Mouse (Mus musculus): ENCODE results near the gene Dcaf7.
"Not testable (repeated sequence)": the region's sequence is repeated elsewhere in the genome, so short reads cannot be mapped to it uniquely, and the experiment has no call there.

The Dcaf7 gene

DNA sequence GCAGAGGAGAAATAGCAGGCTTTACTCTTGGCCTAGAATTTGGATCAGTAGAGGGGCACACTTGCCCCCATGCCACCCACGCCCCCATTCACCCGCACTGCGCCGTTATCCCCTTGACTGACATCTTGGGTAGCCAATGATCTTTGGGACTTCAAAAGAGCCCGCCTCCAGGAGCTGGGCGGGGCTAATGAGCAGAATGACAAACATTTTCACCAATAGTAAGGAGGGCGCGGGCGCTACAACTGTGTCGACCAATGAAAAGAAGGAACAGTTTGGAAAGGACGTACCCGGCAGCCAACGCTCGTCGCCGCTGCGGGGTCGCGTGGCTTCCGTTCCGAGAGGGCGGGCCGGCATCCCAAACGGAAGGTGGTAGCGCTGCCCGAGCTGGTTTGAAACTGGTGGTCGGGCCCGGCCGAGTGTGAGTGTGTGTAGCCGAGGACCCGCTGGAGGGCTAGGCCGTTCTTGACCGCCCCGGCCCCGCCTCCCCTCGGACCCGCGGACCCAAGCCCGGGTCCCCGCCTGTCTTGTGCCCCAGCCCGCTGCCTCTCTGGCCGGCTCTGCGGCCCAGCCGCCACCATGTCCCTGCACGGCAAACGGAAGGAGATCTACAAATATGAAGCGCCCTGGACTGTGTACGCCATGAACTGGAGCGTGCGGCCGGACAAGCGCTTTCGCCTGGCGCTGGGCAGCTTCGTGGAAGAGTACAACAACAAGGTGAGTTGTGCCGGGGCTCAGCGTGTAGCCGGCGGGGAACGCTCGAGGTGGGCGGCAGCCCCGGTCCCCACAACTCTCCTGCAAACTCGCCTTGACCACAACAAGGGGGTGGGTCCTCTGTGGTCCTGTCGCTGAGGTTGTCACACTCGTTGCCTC, at the start of gene Dcaf7:
Dcaf7 (plus strand) TSS at position 325 of the 870 bp plus-strand sequence.
- DNase-seq (ENCODE audit: low spot score): peak; percentile 98

DNA sequence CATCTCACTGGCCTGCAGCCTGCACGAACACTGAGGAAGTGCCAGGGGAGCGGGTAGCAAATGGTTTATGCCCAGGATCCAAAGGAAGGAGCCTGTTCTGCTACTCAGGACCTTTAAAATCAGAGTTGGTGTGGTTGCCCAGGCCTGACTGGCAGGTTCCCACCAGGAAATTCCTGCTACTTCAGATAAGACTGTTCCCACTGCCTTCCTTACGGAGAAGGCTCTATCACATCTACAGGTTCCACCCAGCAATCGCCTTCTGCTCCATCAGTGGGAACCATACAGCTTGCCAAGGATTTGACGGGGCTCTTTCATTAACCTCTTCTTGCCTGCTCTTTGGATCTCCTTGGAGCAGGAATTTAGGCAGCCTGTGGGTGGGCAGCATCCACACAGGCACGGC, 49.2 kb upstream of the Dcaf7 start:
- DNase-seq (ENCODE audit: low spot score): no peak

DNA sequence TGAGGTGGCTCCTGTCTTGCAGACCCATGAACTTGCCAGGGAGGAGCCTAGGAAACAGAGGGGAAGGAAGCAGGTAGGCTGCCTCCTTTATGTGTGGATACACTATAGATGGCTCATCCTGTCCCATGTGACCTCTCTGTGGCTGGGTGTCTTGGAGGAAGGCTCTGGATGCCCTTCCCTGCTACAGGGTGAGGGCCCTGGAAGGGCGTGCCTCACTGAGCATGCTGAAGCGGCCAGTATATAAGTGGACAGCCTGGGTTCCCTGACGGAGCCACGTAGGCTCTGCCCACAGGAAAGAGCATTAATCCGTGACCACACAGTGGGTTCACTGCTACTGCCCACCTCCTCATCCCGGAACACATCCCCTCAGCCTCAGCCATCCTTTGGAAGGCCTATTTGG, 47.2 kb upstream of the Dcaf7 start:
- DNase-seq (ENCODE audit: low spot score): no peak

DNA sequence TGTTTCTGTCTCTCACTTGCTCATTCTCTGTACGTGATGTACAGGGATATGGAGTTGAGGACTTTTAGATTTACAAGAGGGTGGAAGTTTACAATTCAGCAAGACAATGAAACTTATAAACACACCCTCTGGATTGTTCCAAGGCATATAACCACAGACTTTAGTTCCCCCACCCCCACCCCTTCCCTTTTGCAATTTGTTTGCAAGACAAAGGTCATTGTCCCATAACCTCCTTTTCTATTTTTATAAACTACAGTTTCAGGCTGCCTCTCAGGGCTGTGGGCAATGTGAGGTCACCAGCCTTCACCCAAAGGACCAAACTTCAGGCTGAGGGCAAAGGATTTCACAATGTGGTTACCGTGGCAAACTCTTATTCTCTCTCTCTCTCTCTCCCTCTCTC, 46.4 kb upstream of the Dcaf7 start:
- no peak for DNase-seq (ENCODE audit: low spot score)

DNA sequence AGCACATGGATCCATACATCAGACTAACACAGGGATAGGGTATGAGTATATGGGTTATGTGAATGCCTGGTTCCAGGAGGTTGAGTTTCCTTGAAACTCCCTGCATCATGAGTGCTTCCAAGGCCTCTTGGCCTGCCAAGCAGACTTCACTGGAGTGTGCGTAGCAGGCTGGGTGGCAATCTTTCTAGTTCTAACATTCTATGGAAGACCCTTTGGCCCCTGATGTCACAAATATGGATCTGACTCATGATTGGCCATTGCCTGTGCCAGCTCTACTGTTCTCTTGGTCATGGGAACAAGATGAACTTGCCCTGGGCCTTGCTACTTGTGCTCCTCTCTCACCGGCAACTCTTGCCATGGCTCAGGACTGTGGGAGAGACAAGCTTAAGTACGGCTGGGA, 42.3 kb upstream of the Dcaf7 start, which contains the start of gene Ace3:
Ace3 (plus strand) TSS at position 301 of the 400 bp plus-strand sequence.
- no peak for DNase-seq (ENCODE audit: low spot score)

DNA sequence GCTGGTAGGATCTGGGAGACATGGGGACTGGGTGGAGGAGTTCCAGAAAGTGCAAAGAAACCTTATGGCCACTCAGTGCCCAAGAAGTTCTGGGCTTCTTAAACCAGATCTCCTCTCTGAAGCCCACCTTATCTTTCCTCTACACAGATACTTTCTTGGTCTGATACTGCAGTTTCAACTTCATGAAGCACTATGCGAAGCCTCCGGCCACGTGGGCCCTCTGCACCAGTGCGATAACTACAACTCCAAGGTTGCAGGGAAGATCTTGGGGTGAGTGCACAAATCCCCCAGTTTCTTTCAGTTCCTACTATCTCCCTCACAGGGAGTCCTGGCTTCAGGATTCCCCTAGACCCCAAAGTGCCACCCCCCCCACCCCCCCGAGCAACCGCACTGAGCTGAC, 36.6 kb upstream of the Dcaf7 start:
- DNase-seq (ENCODE audit: low spot score): no peak

DNA sequence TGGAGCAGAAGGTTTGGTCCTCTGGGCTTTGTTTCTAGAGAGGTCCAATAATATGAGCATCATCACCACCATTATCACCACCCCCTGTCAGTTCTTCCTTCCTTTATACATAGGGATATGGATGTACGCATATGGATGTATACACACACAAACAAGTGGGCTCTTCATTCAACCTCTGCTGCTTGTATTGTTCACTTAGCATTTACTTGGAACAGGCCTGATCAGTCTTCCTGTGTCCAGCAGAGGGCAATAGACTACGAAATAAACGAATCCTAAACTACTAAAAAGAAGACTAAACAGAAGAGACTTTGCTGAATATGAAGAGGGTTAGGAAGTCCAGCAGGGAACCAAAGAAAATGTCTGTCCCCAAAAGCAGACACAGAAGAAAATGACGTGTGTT, 35.0 kb upstream of the Dcaf7 start:
- no peak for DNase-seq (ENCODE audit: low spot score)

DNA sequence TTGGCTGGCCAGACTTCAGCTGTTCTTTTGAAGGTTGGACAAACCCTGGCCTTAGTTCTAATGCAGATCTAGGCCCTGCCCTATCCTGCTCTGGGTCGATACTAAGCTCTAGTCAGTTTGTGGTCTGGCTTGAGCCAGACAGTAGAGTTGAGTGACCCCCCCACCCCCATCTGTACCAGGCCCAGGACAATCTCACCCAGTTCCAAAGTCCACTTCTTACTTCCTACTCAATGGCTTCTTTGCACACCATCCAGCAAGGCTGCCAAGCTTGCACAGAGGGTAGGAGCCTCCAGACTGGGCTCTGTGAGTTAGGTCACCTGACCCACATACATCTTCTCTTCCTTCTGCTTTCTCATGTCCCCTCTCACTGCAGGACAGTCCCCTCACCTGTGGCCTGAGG, 32.1 kb upstream of the Dcaf7 start:
- no peak for DNase-seq (ENCODE audit: low spot score)

DNA sequence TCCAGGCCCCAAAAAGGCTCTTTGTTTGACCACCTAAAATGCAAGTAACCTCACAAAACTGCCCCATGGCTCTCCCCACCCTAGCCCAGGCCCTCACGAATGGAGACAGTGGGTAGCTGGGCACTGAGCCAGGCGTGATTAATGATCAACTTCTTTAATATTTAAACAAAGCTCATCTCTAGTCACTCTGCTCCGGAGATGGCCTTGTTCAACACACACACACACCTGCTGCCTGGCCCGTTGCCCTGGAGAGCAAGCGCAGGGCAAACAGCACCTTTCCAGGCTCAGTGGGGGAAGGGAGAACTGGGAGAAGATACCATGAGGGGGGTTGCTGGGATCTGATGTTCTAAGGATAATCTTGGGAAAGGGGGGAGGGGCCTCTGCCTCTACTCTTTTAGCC, 30.7 kb upstream of the Dcaf7 start:
- DNase-seq (ENCODE audit: low spot score): no peak

DNA sequence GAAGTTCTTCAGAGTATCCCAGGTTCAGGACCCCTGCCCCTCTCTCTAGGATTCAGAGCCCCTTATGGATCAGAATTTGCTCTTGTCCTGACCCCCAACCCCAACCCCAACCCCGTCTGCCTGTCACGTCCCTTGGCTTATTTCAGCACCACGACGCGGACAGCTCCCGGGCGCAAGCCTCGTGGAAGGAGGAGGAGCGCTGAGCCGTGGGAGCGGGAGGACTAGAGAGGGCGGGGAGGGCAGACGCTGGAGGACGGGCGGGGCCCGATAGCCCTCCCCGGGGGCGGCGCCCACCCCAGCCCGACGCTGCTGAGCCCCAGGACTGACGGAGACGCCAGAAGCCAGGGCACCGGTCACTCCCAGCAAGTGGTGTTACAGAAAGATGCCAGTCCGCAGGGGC, 28.9 kb upstream of the Dcaf7 start, which contains the start of gene Kcnh6:
Kcnh6 (plus strand) TSS at position 304 of the 400 bp plus-strand sequence.
- DNase-seq (ENCODE audit: low spot score): peak; percentile 51

DNA sequence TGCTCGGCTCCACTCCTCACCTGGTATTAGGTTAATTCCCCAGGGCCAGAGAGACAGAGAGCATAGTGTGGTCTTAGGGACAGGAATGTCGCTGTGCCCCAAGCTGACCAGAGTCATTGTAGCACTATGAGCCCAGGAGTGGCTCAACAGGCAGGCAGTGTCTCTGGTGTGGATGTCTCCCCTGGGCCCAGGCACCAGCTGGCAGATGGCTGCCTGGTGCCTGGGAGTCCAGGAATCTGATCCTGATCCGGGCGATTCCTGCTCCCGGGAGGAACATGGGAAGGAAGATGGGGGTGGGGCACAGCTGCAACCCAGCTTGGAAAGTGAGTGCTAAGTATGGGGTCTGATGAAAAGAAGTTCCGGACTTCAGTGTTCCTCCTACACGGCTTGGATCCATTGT, 24.0 kb upstream of the Dcaf7 start:
- no peak for DNase-seq (ENCODE audit: low spot score)

DNA sequence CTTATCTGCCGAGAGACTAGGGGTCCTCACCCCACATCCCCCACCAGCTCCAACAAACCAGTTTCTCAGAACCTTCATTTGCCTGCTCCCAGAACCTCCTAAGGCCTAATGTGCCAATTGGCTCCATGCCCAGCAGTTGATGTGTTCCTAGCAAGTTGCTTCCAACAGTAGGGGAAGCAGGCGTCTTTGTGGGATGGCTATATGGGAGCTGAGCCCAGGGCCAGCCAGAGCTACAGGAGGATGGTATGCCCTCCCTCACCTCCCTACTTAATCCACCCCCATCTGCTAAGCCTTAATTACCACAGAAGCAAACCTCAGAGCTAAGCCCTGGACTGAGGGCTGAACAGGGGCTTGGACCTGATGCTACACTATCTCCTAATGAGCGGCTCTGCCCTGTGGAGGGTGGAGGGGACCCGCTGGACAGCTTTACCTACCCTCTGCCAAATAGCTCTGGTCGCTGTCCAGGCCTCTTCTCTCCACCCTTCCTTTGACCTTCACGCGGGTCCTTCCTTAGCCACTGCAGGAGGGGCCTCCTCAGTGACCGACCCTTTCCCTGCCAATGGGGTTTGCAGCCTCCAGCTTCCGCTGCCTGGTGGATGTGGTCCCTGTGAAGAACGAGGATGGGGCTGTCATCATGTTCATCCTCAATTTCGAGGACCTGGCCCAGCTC, 23.0 kb upstream of the Dcaf7 start:
- peak; percentile 14 for DNase-seq (ENCODE audit: low spot score)

DNA sequence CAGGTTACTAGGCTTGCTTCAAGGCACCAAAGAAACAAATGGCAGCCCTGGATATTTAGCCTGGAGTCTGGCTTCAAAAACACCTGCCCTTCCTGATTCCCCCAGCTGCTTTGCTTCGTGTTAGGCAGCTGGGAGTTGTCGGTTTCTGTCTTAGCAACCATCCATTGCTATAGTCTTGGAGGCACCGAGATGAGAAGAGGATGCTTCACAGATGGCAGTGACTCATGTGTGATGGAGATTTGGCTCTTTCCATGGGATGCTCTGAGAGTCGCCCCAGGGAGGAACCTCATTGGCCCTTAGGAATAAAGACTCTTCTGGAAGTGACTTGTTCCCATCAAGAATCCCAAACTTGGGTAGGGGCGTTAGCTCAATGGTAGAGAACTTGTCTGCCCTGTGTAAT, 20.2 kb upstream of the Dcaf7 start:
- DNase-seq (ENCODE audit: low spot score): no peak

DNA sequence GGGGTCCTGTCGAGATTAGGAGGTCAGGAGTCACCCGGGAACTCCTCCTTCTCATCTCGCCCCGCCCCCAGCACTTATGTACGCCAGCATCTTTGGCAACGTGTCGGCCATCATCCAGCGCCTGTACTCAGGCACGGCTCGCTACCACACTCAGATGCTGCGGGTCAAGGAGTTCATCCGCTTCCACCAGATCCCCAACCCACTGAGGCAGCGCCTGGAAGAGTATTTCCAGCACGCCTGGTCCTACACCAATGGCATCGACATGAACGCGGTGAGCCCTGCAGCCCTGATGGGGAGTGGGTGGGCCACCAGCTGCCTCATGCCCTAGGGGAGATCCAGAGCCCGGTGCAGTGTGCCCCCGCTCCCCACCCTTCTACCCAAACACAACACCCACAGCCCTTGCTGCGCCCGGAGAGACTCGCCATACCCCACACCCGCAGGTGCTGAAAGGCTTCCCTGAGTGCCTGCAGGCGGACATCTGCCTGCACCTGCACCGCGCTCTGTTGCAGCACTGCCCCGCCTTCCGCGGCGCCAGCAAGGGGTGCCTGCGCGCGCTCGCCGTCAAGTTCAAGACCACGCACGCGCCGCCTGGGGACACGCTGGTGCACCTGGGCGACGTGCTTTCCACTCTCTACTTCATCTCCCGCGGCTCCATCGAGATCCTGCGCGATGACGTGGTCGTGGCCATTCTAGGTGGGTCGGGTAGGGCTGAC, 16.5 kb upstream of the Dcaf7 start:
- DNase-seq (ENCODE audit: low spot score): no peak

DNA sequence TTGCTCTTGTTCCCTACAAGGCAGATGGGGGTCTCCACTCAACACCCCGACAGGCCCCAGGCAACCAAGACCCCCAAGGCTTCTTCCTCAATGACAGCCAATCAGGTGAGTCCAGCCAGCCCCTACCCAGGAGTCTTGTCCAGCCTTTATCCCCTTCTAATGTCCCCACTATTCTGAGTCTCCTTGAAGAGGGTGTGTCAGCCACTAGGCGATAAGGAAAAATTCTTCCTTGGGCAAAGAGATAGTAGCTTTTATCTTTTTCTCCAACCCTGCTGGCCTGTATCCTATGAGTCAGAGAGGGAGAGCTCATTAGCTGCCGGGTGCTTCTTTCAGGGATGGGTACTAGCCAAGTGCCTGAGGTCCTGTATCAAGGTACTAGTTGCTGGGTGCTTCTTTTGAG, 10.9 kb upstream of the Dcaf7 start:
- DNase-seq (ENCODE audit: low spot score): no peak

DNA sequence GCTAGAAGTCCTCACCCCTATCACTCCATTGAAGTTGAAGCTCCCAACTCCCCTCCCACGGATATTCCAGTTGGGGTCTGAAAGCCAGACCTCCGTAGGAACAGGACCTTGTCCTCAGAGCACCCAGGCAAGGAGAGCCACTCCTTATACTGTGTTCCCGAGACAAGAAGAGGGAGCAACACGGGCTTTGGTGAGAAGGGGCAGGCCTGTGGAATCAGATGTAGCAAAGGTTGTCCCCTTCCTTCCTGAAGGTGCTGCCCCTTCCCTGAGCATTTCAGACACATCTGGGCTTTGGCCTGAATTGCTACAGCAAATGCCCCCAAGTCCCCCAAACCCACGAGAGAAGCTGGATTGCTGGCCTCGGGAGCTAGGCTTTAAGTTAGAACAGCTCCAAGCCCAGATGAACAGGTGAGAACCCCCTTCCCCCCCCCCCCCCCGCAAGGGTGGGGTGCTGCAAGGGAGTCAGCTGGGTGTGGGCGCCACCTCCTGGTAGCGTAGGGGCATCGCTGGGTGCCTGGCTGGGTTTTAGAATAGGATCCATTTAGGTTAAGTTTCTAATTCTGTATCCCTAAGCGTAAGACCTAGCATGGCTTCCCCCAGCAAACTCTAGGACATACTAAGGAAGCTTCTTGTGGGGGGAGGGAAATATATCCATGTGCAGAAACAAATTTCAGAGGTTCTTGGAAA, 10.1 kb upstream of the Dcaf7 start:
- no peak for DNase-seq (ENCODE audit: low spot score)

DNA sequence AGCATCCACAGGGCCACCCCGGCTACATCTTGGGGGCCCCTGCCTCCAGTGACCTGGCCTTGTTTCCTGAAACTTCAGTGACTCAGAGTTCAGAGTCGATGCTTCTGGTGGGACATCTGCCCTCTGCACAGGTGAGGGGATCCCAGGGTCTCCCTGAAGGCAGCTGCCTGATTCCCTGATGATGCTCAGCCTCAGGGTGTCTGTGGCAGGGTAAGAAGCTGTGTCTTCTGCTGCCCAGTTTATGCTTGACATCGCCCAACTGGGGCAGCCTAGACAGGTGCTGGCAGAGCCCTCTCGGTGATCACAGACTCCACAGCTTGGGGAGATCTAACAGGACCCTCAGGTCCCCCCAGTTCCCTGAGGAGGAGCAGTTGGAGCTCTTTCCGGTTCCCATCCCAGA, 9.1 kb upstream of the Dcaf7 start:
- no peak for DNase-seq (ENCODE audit: low spot score)

DNA sequence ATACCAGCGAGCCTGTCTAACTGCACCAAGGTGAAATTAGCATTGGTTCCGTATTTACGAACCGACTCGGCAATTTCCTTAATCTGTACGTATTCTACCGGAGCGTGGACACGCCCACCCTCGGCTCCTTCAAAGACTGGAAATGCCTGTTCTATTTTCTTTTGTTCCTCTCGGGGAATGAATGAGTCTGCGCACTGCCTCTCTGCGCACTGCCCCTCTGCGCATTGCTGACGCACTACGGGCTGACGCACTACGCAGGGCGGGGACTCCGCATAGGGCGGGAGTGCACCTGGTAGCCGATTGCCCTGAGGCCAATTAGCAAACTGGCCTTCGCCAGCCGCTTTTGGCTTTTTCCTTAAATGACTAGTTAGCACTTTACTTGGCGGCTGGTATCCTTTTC, 4.6 kb upstream of the Dcaf7 start:
- not testable (repeated sequence) for DNase-seq (ENCODE audit: low spot score)

DNA sequence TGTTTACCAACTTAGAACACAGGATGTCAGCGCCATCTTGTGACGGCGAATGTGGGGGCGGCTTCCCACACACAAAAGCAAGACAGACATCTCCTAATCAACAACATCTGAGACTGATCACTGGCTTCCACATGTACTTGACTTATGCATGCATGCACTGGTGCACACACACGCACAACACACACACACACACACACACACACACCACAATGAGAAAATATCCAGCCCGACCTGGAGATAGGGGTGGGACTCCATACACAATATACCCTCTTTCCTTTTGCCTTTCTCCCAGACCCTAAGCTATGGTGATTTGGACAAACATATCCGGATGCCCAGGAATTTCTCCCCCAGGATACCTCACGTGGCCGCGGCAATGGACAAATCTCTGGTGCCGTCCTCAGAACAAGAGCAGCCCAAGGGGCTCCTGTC, 3.2 kb upstream of the Dcaf7 start:
- DNase-seq (ENCODE audit: low spot score): no peak

DNA sequence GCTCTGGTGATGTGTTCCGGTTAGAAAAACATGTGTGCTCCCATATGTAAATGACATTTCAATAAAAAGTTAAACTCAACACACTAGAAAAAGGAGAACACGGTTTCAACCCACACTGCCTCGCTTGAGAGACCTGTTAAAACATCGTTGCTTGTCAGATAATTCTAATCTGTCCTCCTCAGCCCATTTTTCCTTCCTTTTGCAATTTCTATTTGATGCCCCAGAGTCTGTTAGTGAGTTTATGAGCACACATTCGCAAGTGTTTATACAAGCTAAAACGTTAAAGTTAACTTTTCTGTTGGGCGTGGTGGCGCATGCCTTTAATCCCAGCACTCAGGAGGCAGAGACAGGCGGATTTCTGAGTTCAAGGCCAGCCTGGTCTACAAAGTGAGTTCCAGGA, 1.7 kb upstream of the Dcaf7 start:
- no peak for DNase-seq (ENCODE audit: low spot score)

DNA sequence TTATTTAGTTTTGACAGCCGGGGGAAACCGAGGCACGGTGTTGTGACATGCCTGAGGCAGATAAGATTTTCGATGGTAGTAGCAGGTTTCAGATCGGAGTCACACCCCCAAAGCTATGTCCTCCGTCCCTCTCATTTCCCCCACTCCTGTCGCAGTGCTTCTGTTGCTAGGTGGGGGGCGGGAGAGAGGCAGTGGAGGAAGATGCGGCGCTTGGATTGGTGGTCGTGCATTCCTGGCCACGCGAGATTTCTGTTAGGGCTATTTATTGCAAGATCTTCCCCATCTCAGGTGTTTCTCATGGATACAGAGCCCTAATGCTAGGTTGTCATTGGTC, 713 bp downstream of the Dcaf7 start:
- DNase-seq (ENCODE audit: low spot score): no peak

DNA sequence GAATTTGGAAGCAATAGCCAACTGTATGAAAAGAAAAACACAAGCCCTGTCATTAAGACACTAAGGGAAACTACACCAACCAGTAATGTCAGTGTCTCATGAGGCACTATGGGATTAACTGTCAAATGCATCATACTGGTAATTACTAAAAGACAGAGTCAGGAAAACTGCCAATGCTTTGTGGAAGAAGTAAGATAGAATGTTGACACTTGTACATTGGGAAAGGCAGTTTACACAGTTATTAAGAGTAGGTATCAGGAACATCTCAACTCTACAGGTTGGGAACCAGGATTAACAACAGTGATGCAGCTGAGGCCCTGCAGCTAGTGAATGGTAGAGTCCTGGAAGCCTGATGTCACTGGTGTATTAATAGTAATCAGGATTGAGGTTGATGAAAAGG, 7.7 kb downstream of the Dcaf7 start:
- no peak for DNase-seq (ENCODE audit: low spot score)
